Mouse (Mus musculus) brain, embryonic 18.5 days (tissue): ENCODE results near the gene Cdv3.
"Not testable (repeated sequence)": the region's sequence is repeated elsewhere in the genome, so short reads cannot be mapped to it uniquely, and the experiment has no call there.

Experiments used
- DNase-seq: peaks from one replicate; pipeline ENCODE4 v3.0.0-alpha.2; 2012; ENCODE audit warnings: low read depth, low spot score

Gene Cdv3

DNA sequence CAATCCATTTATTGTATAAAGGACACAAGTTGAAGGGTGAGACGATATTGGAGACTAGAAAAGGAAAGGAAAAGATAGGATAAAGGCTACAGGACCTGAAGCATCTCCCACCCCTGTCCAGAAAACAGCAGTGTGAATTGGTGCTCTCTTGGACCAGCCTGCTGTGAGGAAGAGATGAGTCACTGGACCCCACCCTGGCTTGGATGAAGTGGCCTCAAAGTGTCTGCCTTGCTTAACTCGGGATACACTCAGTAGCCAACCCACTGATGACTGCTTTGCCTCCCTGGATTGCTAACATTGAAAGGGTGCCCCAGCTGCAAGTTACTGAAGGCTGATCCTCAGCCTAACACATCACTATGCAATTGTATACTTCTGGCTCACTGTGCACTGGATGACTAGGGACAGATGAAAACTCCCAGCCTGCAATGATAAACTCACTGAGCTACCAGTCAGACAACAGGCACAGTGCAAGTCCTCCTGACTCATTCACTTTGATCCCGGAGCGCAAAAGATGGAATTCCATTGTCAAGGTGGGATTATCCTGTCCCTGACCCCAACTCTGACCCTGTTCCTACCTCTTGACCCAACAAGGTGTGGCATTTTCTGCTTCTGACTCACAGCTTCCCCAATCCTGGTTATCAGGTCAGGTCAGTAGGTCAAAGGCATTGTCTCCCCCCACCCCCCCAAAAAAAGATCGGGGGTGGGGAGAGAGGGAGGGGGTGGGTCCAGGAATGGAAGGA is 6.8 kb upstream of the Cdv3 start:
- no peak for DNase-seq

DNA sequence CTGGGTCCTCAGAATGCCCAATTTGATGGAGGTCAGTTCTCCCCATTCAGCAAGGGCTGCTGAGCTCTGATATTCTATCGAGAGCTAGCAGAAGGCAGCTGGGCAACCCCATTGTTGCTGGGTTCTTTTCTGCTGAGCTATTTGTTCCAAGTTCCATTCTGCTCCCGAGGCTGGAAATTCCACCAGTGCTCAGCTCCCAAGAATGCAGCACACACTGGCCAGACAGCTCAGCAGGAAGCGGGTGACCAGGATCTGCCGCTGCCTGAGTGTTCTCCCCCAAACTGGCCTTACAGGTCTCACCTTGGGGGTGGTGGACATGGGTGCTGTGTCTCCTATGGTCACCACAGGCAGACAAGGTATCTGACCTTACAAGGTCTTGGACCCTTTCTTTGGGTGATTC is 4.3 kb upstream of the Cdv3 start:
- DNase-seq = no peak

DNA sequence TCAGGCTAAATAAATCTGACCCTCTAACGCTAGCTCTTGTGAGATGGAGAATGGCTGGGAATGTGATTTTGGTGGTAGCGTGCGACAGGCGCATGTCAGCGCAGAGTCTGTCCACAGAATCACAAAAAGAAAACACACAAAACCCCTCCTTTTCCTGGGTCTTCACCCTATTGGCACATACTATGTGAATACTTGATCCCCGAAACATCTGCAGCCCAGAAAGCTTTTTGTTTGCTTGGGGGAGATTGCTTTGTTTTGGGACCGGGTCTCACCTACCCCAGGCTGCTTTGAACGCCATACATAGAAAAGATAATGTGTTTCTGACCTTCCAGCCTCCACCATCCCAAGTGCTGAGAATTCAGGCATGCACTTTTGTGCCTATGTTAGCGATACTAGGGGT is 716 bp upstream of the Cdv3 start:
- DNase-seq = no peak

DNA sequence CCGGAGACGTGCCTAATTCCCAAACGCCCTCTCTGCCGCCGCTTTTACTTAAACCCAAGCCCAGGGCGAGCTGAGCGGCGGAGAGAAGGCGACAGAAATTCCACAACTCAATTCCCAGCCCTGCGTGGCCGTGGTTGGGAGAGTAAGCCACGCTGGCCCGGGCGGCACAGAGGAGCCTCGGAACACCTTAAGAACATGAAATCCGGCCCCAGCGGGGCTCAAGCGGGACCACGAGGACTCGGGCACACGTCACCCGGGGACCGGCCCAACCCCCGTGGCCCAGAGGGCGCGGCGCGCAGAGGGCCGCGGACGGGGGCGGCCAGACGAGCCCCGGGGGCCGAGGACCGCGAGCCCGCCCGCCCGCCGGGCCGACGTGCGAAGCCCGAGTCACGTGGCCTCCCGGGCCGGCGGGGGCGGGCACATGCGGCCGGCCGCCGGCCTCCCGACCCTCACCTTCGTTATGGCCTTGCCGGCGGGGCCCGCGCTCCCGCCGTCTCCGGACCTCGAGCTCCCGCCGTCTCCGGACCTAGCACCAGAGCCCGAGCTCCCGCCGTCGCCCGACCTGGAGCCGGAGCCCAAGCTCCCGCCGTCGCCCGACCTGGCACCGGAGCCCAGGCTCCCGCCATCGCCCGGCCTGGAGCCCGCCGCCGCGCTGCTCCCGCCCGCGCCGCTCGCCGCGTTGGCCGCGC is 895 bp downstream of the Cdv3 start:
- no peak for DNase-seq

DNA sequence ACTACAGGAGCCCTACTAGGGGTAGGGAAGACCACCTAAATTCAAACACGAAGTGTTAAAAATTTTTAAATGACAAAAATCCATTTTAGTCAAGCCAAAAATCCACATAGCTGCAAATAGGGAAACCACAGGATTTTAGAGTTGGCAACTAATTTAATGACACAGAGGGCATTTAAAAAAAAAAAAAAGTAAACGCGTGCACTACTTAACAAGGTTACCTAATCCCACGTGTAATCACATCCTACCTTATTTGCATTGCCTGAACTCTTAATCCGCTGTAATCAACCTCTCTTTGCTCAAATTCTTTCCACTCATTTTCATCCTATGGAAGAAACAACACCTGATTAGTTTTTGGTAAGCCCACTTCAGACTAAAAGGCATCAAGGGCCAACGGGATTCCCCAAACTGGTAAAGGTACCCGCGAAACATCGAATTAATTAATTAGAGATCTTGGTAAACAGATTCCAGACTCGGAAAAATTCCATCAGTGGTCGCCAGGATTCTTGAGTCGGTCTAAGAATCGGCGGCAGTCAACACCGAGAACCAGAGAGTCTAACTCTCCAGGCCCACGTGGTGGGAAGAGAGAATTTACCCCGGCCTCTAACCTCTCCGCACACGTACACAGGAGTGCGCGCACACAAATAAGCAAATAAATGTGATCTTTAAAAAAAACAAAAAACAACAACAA is 1.8 kb downstream of the Cdv3 start:
- no peak for DNase-seq

DNA sequence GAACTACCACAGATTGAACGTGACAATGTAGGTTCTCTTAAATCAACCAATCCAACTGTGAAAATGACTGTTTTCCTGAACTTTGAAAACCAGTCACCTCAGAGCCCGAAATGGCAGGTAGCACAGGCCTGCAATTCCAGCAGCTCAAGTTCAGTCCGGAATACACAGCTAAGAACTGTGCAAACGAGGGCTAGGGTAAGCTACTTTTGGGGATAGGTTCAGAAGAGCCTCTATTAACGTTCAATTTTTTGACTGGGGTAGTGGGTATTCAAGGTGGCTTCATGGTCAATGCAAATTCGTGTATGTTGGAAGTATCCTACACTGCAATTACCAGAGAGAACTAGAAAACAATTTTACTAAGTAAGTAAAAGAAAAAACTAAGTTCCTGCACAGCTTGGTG is 2.6 kb downstream of the Cdv3 start:
- DNase-seq = no peak

DNA sequence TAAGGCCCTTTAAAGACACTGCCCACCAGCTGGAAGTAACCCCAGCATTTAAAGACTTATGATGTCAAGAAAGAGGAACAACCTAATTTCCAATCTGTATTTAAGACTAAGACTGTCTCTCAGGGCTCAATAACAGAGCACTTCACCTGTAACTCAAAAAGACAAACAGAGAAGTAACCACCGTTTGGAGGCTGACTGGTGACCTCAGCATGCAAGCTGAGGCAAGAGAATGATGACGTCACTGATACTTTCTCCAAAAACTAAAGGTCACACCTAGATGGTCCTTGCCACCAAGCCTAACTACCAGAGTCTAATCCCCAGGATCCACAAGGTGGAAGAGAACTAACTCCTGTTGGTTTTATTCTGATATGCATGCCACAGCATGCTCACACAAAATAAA is 5.0 kb downstream of the Cdv3 start:
- DNase-seq = no peak

DNA sequence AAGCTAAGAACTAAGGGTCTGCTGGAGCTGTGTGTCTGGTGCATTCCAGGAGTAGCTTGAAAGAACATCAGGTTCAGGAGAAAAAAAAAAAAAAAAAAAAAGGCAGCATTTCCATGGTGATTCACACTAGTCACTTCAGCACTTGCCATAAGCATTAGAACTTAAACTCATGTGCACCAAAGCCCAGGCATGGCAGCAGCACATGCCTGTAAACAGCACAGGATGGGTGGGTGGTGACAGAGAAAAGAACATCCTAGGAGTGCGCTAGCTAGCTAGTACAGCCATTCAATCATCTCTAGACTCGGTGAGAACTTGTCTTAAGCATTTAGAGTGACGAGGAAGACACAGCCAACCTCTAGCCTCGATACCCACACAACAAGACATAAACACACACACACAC is 7.1 kb downstream of the Cdv3 start:
- no peak for DNase-seq

DNA sequence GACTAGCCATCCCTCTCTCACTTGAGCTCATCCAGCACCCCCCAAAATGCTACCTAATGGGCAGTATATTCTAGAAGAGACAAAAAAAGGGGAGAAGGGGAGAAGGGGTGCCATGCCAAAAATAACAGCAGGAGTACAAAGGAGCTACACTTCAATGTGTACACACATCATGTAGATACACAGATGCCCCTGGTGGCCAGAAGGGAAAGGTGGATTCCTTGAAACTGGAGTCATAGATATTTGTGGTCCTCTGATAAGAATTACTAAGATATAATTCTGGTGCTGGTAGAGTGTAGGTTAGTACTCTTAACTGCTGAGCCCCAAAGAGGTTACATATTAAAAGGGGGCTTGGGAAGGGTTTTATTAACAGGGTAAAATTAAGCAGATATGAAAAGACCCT is 7.7 kb downstream of the Cdv3 start:
- DNase-seq = no peak

DNA sequence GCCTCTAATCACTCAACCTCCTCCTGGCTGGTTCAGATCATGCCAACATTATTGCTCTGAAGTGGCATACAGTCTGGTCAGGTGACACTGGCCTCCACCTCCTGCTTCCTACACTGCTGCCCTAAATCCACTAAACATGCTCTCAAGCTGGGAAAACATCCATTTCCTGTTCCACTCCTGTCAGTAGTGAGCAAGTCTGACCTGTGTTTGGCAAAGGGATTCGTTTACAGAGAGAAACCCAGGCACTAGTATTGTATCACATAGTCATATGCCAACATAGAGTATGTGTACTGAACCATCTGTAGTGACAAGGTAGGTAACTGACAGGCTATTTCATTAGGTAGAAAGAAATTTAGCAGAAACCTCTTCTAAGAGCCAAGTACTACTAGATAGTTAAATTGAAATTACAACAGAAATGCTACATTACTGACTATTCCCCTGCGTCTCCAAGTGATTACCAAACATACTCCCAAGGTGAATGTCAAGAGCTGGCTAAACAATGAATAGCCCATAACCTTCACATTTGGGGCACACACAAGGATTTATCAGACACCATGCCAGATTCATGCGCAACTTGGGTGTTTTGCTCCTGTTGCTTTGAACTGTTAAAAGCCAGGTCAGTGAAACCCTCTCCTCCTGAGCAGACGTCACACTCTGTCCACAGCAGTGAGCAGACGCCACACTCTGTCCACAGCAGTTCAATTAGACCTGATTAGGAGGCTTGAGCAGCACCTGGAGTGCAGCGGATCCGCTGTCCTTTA is 12.0 kb downstream of the Cdv3 start:
- not testable (repeated sequence) for DNase-seq

DNA sequence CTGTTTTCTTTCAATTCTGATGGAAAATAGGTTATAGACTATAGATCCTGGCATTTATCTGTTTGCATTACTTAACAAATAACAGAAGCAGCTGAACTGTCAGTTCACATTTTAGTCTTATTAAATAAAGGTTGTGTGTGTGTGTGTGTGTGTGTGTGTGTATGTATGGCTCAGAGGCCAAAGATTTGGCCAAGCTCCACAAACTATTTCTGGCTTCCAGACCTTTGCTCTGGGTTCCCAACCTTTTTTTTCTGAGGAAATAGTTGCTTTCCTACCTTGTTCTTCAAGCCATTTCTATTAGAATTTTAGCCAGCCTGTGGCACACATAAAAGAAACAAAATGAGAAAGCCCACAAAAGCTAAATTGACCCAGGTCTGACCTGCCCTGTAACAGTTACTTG is 16.8 kb downstream of the Cdv3 start:
- DNase-seq = no peak

DNA sequence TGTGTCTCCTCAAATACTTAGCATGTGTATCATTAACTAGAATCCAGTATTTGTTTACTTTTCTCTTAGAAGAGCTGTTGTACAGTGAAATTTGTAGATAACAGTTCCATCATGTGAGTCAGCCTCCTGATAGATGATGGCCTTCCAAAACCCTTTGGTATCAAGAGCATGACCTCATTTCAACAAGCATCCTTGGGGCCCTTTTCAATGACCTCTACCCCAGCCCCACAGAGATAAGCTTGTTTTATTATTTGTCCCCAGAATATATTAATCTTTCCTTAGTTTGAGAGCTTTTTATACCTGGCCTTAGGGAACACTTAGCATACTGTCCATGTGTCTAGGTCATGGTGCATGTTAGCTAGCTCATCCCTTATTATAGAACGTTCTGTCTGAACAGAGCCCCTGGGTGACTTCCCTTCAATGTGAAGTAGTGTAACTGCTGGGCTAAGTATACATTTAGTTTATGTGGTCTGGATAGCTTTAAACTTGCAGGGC is 17.6 kb downstream of the Cdv3 start:
- no peak for DNase-seq

DNA sequence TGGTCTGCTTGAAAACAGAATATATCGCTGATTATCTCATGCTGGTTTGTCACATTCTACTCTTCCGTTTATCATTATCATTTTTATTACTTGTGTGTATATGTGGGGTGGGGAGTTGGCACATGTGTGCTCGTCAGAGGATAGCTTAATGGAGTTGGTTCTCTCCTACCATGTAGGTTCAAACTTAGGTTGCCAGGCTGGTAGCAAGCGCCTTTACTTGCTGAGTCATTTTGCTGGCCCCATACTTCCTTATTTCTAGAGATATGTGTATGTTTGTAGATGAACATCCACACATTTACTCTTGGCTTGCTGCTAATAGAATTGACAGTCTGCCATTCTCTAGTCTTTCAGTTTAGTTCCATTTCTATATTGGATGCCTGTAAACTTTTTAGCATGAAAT is 18.6 kb downstream of the Cdv3 start:
- no peak for DNase-seq

DNA sequence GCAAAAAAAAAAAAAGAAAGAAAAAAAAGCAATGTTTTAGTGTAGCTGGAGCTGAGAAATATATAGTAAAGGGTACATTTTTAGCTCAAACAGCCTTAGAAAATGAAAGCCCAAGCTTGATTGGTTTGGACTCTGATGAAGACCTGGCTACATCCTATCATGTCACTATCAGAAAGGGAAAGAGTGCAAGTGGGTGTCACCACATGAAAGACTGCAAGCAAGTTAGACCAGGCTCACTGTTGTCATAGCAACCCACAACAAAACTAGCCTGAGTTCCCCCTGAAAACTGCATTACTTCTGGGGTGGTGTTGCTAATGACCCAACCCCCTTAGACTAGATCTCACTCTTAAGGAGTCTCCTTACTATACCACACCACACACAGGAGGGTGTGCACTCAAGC is 28.7 kb downstream of the Cdv3 start:
- DNase-seq = no peak

DNA sequence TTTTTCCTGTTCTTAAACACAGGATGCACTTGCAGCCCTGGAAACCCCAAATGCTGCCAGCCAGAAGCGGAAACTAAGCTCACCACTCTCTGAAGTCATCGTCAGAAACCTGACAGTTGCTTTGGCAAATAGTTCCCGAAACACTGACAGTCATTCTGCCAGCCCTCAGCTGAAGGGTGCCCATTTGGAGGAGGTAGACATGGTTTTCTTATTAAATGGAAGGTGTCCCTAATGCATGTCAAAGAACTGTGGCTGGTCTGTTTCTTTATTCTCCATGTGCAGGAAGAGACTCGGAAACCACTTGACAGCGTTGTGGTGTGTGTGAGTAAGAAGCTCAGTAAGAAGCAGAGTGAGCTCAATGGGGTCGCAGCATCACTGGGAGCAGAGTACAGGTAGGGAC is 33.0 kb downstream of the Cdv3 start:
- DNase-seq = no peak

DNA sequence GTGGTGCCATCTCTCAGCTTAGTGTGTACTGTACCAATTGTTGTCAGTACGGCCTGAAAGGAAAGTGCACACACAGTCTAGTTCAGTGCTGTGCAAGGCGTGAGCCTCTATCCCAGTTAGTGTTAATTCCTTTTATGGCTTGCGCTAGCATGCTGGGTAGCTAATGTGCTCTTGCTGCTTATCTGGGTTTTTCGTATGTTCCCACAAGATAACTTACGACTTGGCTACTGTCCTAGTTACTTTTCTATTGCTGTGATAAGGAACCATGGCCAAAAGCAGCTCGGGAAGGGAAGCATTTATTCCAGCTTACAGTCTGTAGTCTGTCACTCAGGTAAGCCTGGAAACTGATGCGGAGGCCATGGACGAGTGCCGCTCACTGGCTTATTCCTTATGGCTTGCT is 39.2 kb downstream of the Cdv3 start:
- no peak for DNase-seq

DNA sequence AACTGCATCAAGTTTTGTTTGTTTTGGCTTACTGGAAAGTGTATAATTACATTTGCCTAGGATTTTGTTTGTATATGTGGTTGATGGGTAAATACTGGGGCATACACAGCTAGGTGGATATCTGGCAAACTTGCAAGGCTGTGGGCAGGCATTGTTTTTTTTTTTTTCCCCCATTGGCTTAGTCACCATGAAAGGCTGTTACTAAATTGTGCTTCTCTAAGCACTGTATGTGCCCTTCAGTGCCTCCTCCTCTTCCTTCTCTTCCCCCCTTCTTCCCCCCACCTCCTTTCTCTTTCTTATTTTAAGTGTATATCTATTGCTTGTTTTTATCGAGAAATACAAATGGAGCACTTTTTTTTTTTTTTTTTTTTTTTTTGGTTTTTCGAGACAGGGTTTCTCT is 41.0 kb downstream of the Cdv3 start:
- DNase-seq = no peak

DNA sequence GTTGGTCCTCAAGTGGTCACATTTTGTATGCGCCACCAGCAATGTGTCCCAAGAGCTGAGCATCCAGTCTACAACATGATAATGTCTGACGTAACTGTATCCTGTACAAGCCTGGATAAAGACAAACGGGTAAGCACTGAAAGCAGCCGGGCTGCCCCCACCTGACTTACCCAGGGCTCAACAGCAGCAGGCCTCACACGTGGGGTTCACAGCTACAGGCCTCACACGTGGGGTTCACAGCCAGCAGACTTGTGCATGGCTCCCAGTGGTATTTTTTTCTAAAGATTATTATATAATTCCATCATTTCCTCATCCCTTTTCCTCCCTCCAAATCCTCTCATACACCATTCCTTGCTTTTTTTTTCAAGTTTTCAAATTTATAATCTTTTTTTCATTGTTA is 55.8 kb downstream of the Cdv3 start:
- DNase-seq = no peak

DNA sequence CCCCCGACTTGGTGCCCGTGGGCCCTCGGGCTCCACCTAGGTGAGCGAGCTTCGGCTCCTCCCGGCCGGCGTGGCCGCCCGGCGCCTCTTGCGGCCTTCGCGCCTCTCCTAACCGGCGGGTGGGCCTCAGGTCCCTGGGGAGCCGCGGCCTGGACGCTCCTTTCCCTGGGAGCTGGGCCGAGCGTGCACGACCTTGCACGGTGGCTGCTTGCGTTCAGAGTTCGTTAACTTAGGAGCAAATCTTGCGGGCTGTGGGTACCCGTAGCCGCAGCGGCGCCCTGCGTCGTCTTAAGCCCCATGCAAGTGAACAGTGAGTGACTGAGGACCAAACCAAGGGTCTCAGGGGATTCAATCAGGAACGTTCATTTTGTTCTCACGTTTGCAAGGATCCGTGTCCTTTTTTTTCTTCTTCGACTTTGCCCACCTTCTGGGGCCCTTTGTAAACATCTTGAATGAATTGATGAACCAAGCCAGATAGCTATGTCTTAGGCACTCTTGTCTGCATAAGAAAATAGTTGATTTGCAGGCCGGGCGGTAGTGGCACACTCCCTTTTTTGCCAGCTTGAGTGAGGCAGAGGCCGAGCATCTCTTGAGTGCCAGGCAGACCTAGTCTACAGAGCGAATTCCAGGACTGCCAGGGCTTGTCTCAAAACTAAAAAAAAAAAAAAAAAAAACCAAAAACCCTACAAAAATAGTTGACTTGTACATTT is 60.2 kb downstream of the Cdv3 start:
- DNase-seq = no peak

DNA sequence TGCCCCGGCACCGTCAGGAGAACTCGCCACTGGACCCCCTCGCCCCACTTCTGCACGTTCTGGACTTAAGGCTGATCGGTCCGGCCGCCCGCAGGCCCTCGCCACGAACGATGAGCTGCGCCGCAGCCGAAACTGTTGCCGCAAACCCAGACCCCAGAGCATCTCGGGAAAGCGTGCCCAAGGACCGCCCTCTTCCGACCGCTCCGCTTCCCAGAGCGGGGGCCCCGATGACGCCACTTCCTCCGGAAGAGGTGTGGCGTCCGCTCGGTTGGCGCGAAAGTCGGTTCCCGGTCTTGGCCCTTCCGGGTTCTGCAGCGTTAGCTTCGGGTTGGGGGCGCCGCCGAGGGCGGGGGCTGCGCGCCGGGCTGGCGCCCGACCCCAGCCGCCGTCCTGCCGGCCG is 60.7 kb downstream of the Cdv3 start, which contains the start of the genes 1300017J02Rik and Topbp1:
Gene 1300017J02Rik (minus strand): TSS at position 156 of the 400 bp plus-strand sequence.
Gene Topbp1 (plus strand): TSS at position 289 of the 400 bp plus-strand sequence.
- DNase-seq = peak; percentile 84
